Comparison of ENCODE assay signal across 24 mouse cellular contexts in the genomic region with DNA sequence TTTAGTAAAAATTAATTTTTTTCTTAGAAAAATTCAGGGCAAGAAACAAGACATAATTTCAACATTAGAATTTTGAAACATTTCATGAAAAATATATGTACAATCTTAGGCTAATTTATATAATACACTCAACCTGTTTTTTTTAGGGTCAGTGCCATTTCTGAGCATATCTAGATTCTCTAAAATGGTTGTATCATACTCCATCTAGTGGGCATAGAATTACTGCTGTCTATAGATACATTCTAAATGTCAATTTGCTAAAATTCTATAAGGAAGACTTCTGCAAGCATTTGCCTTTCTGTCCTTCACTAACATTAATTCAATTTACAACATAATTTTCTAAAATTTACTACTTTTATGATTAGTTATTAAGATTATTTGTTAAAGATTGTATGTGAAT.
A peak's percentile ranks its signal among the peaks of the same experiment; 100 is the strongest.
DNase-seq lines count a peak whose midpoint lies in the region; ATAC-seq and TF ChIP-seq lines count a peak whose summit lies in the region.
"Had no signal": no experiment of that assay in that cellular context is flagged by ENCODE, and none has a peak within 500 bp of the region (broad histone marks: within the 10 kb centered on the region; RNA-seq: fewer than 3 reads in every experiment).

No protein-coding gene starts in this region.

- H3K4me2 ChIP-seq in embryonic facial prominence, embryonic 11.5 days (ENCODE audit: low read depth, low read length): no peak overlapping the region
- no peak overlapping the region for H3K4me2 ChIP-seq in midbrain, postnatal 0 days (ENCODE audit: low read depth, low read length, poor library complexity, severe bottlenecking)
- H3K4me2 ChIP-seq: embryonic facial prominence, embryonic 12.5 days; forebrain, embryonic 12.5 days; heart, embryonic 11.5 days; liver, embryonic 13.5 days; lung, embryonic 15.5 days; neural tube, embryonic 15.5 days had no signal

- H3K27ac ChIP-seq in embryonic facial prominence, embryonic 11.5 days (replicated peaks; ENCODE audit: low read depth, low read length): no peak overlapping the region
- no peak overlapping the region for H3K27ac ChIP-seq in embryonic facial prominence, embryonic 10.5 days (replicated peaks)
- H3K27ac ChIP-seq in layer of hippocampus, adult 2 months: no peak overlapping the region
- no peak overlapping the region for H3K27ac ChIP-seq in midbrain, postnatal 0 days (ENCODE audit: low read depth, low read length)
- H3K27ac ChIP-seq in midbrain, embryonic 10.5 days (replicated peaks): no peak overlapping the region
- H3K27ac ChIP-seq: embryonic facial prominence, embryonic 12.5 days; forebrain, embryonic 12.5 days; liver, embryonic 13.5 days; lung, embryonic 15.5 days; neural tube, embryonic 15.5 days had no signal

- DNase-seq in embryonic facial prominence, embryonic 11.5 days (ENCODE audit: low spot score): peak; percentile 1
- no peak for DNase-seq in embryonic facial prominence, embryonic 10.5 days (ENCODE audit: low spot score)
- no peak for DNase-seq in layer of hippocampus, adult 2 months (ENCODE audit: low spot score in 2 of 2)
- DNase-seq in layer of hippocampus, postnatal 25 days (ENCODE audit: extremely low spot score in 1 of 2, low spot score in 1 of 2): no peak
- DNase-seq in midbrain, postnatal 0 days (ENCODE audit: low spot score): peak; percentile 49
- DNase-seq in midbrain, embryonic 10.5 days (ENCODE audit: low spot score): no peak
- no peak for DNase-seq in gastrocnemius, postnatal 10 days
- DNase-seq: B cell, adult 2 months; cerebellum, adult 2 months; cerebellum, postnatal 25 days; gastrocnemius, postnatal 14 days; heart, adult 11 months; kidney, adult 11 months; liver, embryonic 13.5 days; lung, postnatal 4 days had no signal

- no peaks in the 10 kb centered on the region for H3K36me3 ChIP-seq in embryonic facial prominence, embryonic 11.5 days (replicated peaks; ENCODE audit: control insufficient read depth, insufficient read depth, low read depth, low read length)
- H3K36me3 ChIP-seq in embryonic facial prominence, embryonic 10.5 days (replicated peaks): no peaks in the 10 kb centered on the region
- H3K36me3 ChIP-seq in midbrain, postnatal 0 days (ENCODE audit: insufficient read depth, low read length): no peaks in the 10 kb centered on the region
- no peaks in the 10 kb centered on the region for H3K36me3 ChIP-seq in midbrain, embryonic 10.5 days
- H3K36me3 ChIP-seq: embryonic facial prominence, embryonic 12.5 days; forebrain, embryonic 12.5 days; G1E; liver, embryonic 13.5 days; lung, embryonic 15.5 days; neural tube, embryonic 15.5 days had no signal

- peak; percentile 61 for TF ChIP-seq CTCF in layer of hippocampus, adult 2 months (conservative IDR thresholded peaks at IDR 0.05)
- peak; percentile 64 for TF ChIP-seq CTCF in midbrain, postnatal 0 days (IDR thresholded peaks at IDR 0.05)

- ATAC-seq in embryonic facial prominence, embryonic 11.5 days (replicated peaks; ENCODE audit: insufficient number of reproducible peaks, low FRiP score, low TSS enrichment, low read depth): no peak
- no peak for ATAC-seq in midbrain, postnatal 0 days (ENCODE audit: low FRiP score)
- ATAC-seq: hindbrain, embryonic 16.5 days; Patski had no signal

- no peaks in the 10 kb centered on the region for H3K9me3 ChIP-seq in embryonic facial prominence, embryonic 11.5 days (replicated peaks; ENCODE audit: control insufficient read depth, low read length)
- no peaks in the 10 kb centered on the region for H3K9me3 ChIP-seq in embryonic facial prominence, embryonic 10.5 days
- no peaks in the 10 kb centered on the region for H3K9me3 ChIP-seq in midbrain, postnatal 0 days (ENCODE audit: low read length)
- no peaks in the 10 kb centered on the region for H3K9me3 ChIP-seq in midbrain, embryonic 10.5 days (replicated peaks)
- H3K9me3 ChIP-seq: embryonic facial prominence, embryonic 12.5 days; forebrain, embryonic 12.5 days; liver, embryonic 13.5 days; lung, embryonic 15.5 days; neural tube, embryonic 15.5 days had no signal

- H3K9ac ChIP-seq in embryonic facial prominence, embryonic 11.5 days (replicated peaks; ENCODE audit: low read length): no peak overlapping the region
- no peak overlapping the region for H3K9ac ChIP-seq in midbrain, postnatal 0 days (replicated peaks; ENCODE audit: low read length, poor library complexity, severe bottlenecking)
- H3K9ac ChIP-seq: embryonic facial prominence, embryonic 12.5 days; forebrain, embryonic 12.5 days; liver, embryonic 13.5 days; lung, embryonic 15.5 days; neural tube, embryonic 15.5 days had no signal

- H3K27me3 ChIP-seq in embryonic facial prominence, embryonic 11.5 days (ENCODE audit: control insufficient read depth, insufficient read depth, low read length): no peaks in the 10 kb centered on the region
- H3K27me3 ChIP-seq in embryonic facial prominence, embryonic 10.5 days (replicated peaks; ENCODE audit: low read depth, poor library complexity, severe bottlenecking): no peaks in the 10 kb centered on the region
- H3K27me3 ChIP-seq in midbrain, postnatal 0 days (ENCODE audit: insufficient read depth, low read length): no peaks in the 10 kb centered on the region
- no peaks in the 10 kb centered on the region for H3K27me3 ChIP-seq in midbrain, embryonic 10.5 days (ENCODE audit: low read depth, poor library complexity, severe bottlenecking)
- H3K27me3 ChIP-seq: CH12.LX; embryonic facial prominence, embryonic 12.5 days; forebrain, embryonic 12.5 days; liver, embryonic 13.5 days; lung, embryonic 15.5 days; neural tube, embryonic 15.5 days; Patski had no signal

- H3K4me1 ChIP-seq in embryonic facial prominence, embryonic 11.5 days (ENCODE audit: control insufficient read depth, insufficient read depth, low read length): no peaks in the 10 kb centered on the region
- H3K4me1 ChIP-seq in embryonic facial prominence, embryonic 10.5 days: no peaks in the 10 kb centered on the region
- no peaks in the 10 kb centered on the region for H3K4me1 ChIP-seq in midbrain, postnatal 0 days (ENCODE audit: insufficient read depth, low read length)
- H3K4me1 ChIP-seq in midbrain, embryonic 10.5 days: no peaks in the 10 kb centered on the region
- H3K4me1 ChIP-seq: embryonic facial prominence, embryonic 12.5 days; forebrain, embryonic 12.5 days; liver, embryonic 13.5 days; lung, embryonic 15.5 days; neural tube, embryonic 15.5 days had no signal

- no peak overlapping the region for H3K4me3 ChIP-seq in embryonic facial prominence, embryonic 11.5 days (ENCODE audit: low read depth, low read length)
- H3K4me3 ChIP-seq in embryonic facial prominence, embryonic 10.5 days: no peak overlapping the region
- no peak overlapping the region for H3K4me3 ChIP-seq in layer of hippocampus, adult 2 months
- H3K4me3 ChIP-seq in midbrain, postnatal 0 days (ENCODE audit: low read depth, low read length): no peak overlapping the region
- H3K4me3 ChIP-seq in midbrain, embryonic 10.5 days: no peak overlapping the region
- H3K4me3 ChIP-seq: embryonic facial prominence, embryonic 12.5 days; forebrain, embryonic 12.5 days; liver, embryonic 13.5 days; lung, embryonic 15.5 days; neural tube, embryonic 15.5 days had no signal

Comparison
In these comparisons a context has a peak if more than half of its experiments do, and no peak if none do; other contexts are left out.
1. DNase-seq: peak in embryonic facial prominence, embryonic 11.5 days (single experiment) and midbrain, postnatal 0 days (single experiment); none in embryonic facial prominence, embryonic 10.5 days (single experiment), layer of hippocampus, adult 2 months (0 of 2), layer of hippocampus, postnatal 25 days (0 of 2), midbrain, embryonic 10.5 days (single experiment) and gastrocnemius, postnatal 10 days (single experiment).